Mouse (Mus musculus): Measurements from ENCODE around the gene Tnfsf10. TPM values are rescaled to one million over a fixed set of nuclear protein-coding genes. Genes with fewer than 3 reads are reported as not detected.
"Not testable (repeated sequence)": the region's sequence is repeated elsewhere in the genome, so short reads cannot be mapped to it uniquely, and the experiment has no call there.

Tnfsf10 gene
- polyA plus RNA-seq, 1 experiment from 2014 or later = 1.4 TPM

DNA sequence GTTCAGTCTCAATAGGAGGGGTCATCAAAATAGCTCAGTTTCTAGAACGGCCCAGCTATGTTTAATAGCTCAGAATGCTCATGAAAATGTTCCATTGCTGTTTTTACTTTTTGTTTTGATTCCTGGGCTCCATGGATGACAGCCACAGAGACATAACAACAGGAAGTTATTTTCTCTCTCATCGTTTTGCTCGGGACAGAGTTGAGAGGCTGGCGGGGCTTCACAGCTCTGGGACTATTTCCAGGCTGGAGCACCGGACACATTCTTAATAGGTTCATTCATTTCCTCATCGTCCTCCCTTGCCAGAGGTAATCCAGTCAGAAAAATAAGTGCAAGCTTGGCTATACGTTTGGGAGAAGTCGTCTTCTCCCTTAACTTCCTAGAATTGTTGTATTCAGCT, 27.9 kb upstream of the Tnfsf10 start:
- H3K4me3 ChIP-seq (ENCODE audit: inconsistent target) = no peak overlapping the region
- H3K27ac ChIP-seq = no peak overlapping the region
- WGBS (ENCODE audit: missing documents) = 48% methylated on average over 8 of the region's 8 CpGs
- no peaks in the 10 kb centered on the region for H3K36me3 ChIP-seq (ENCODE audit: inconsistent target)
- no peaks in the 10 kb centered on the region for H3K79me2 ChIP-seq (ENCODE audit: inconsistent target)

DNA sequence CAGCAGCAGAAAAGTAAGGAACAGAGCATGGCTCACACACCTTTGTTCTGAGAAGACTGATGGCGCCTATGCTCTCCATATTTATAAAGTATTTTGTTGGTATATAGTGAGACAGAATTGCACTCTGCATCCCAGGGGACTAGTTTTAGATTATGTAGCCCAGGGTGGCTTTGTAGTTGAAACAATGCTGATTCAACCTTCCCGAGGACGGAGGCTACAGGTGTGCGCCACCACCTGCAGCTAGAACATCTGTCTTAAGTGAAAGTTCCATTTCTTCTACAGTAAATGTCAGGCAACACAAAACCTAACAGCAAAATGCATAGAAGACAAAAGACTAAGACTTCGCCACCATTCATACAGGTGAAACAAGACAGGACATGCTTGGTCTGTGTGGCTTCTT, 26.5 kb upstream of the Tnfsf10 start:
- Histone ChIP-seq H3K4me3 (ENCODE audit: inconsistent target) (no peak overlapping the region), H3K79me2 (ENCODE audit: inconsistent target) (no peaks in the 10 kb centered on the region), H3K36me3 (ENCODE audit: inconsistent target) (no peaks in the 10 kb centered on the region), H3K27ac (no peak overlapping the region)
- WGBS (ENCODE audit: missing documents) = 92% methylated on average over 5 of the region's 5 CpGs

DNA sequence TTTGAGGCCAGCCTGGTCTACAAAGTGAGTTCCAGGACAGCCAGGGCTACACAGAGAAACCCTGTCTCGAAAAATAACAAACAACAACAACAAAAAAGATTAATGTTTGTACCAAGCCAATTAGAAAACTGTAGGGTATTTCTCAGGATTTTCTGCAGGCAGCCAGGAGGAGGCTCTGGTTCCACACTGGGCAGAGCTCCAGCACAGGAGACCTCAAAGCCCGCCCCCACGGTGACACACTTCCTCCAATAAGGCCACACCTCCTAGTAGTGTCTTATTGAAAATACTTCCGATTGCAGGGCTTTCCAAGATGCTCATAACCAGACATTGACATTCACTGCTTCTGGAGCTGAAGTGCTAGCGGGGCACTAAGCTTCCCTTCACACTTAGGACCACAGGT, 25.9 kb upstream of the Tnfsf10 start:
- H3K36me3 ChIP-seq (ENCODE audit: inconsistent target); H3K79me2 ChIP-seq (ENCODE audit: inconsistent target); H3K4me3 ChIP-seq (ENCODE audit: inconsistent target); H3K27ac ChIP-seq: not testable (repeated sequence)
- 31% methylated on average over 5 of the region's 5 CpGs for WGBS (ENCODE audit: missing documents)

DNA sequence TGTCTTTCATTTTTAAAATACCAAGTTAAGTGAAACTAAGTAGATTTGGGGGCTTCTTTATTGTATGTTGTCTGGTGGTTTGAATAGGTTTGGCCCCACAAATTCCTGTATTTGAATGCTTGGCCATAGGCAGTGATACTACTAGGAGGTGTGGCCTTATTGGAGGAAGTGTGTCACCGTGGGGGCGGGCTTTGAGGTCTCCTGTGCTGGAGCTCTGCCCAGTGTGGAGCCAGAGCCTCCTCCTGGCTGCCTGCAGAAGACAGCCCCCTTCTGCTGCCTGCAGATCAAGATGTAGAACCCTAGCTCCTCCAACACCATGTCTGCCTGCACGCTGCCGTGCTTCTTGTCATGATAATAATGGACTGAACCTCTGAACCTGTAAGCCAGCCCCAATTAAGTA, 25.4 kb upstream of the Tnfsf10 start:
- H3K27ac ChIP-seq; H3K4me3 ChIP-seq (ENCODE audit: inconsistent target); H3K79me2 ChIP-seq (ENCODE audit: inconsistent target); H3K36me3 ChIP-seq (ENCODE audit: inconsistent target): not testable (repeated sequence)
- WGBS (ENCODE audit: missing documents) = 51% methylated on average over 4 of the region's 4 CpGs

DNA sequence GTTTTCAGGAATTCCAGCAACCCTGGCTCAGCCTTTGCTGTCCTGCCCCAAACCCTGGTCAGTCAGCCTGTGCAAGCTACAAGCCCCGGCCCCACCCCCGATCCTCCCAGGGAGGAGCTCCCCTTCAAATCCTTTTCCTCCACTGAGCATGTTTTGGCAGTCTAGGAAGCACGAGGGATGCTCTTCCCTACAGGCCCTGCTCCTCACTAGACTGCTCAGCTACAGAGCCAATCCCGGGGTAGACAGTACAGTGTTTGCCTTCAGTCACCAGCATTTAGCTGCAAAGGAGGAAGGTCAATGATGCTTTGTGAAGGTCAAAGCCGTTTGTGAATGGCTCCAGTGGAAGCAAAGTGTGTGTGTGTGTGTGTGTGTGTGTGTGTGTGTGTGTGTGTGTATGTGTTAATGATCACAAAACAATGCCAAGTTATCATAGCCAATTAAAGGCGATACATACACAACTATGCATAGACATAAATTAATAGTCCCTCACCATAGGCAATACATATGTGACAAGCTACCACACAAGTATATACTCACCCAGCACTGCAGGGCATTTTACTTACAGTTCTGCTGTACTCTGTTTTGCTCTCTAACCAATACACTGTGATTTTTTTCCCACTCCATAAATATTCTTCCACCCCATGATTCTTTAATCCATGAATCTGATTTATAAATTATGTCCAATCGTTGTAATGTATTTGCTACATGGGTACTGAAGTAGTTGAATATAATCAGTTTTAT, 23.0 kb upstream of the Tnfsf10 start:
- Histone ChIP-seq H3K79me2 (ENCODE audit: inconsistent target) (no peaks in the 10 kb centered on the region), H3K27ac (no peak overlapping the region), H3K36me3 (ENCODE audit: inconsistent target) (no peaks in the 10 kb centered on the region), H3K4me3 (ENCODE audit: inconsistent target) (no peak overlapping the region)
- 83% methylated on average over 6 of the region's 7 CpGs for WGBS (ENCODE audit: missing documents)

DNA sequence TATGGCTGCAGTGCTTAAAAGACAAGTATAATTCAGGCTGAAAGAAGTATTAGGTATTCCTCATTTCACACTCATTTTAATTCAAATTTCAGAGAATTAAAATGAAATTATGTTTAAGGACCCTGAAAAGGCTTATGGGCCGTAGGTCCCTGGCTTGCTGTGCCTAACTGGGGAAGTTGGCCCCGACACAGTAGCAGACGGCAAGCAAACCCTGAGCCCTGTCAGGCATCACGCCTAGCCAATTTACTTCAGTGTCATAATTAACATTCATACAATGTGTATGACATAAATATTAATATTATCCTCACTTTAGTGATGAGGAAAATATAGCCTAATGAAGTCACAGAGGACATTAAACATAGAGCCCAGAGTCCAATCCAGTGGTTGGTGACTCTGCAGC, 16.4 kb upstream of the Tnfsf10 start:
- Histone ChIP-seq H3K36me3 (ENCODE audit: inconsistent target) (no peaks in the 10 kb centered on the region), H3K79me2 (ENCODE audit: inconsistent target) (no peaks in the 10 kb centered on the region), H3K4me3 (ENCODE audit: inconsistent target) (no peak overlapping the region), H3K27ac (no peak overlapping the region)
- WGBS (ENCODE audit: missing documents) = 96% methylated on average over 4 of the region's 4 CpGs

DNA sequence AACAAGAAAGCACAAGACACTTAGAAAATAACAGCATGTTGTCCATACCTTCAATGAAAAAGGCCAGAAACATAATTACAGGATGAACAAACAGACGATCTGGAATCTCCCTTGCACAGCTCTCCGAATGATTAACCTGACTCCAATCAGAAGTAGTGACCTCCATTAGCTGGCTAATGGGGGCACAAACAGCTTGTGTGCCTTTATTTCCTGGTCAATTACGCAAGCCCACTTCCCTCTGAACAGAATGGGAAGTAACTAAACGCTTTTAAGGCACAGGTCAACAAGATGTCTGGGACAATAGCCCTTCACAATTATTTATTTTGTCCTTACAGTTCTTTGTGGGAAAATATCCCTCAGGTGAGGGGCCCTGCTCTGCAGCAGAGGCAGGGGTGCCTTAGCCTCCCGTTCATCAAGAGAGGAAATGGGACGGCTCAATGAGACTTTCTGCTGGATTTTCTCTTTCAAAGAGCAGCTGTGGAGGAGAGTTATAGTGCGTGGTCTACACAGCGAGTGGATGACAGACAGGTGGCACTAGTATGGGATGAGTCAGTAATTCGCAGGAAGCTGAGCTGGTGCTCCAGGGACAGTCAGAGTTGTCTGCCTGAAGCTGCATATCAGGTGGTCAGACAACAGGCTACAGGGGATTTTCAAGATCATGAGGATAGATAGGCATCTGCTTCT, 14.3 kb upstream of the Tnfsf10 start:
- WGBS (ENCODE audit: missing documents) = 30% methylated on average over 9 of the region's 9 CpGs
- Histone ChIP-seq H3K79me2 (ENCODE audit: inconsistent target) (no peaks in the 10 kb centered on the region), H3K4me3 (ENCODE audit: inconsistent target) (no peak overlapping the region), H3K36me3 (ENCODE audit: inconsistent target) (no peaks in the 10 kb centered on the region), H3K27ac (no peak overlapping the region)

DNA sequence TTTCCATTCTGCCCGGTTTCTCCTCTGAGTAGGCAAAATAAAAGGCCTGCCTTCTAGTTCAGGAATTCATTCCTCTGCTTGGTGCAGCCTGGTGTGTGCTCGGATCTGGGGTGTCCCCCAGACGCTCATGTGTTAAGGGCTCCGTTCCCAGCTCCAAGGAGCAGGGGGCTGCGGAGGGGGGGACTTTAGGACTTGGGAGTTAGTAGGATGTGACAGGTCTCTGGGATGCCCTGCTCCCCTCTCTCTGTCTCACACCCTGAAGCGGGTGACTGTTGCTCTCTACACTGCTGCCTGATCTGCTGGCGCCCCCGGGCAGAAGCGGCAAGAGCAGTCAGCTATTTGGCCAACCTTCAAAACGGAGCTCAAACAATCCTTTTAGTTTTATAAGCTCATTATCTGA, 10.0 kb upstream of the Tnfsf10 start:
- no peaks in the 10 kb centered on the region for H3K79me2 ChIP-seq (ENCODE audit: inconsistent target)
- H3K27ac ChIP-seq = no peak overlapping the region
- no peak overlapping the region for H3K4me3 ChIP-seq (ENCODE audit: inconsistent target)
- WGBS (ENCODE audit: missing documents) = 94% methylated on average over 10 of the region's 10 CpGs
- H3K36me3 ChIP-seq (ENCODE audit: inconsistent target) = no peaks in the 10 kb centered on the region

DNA sequence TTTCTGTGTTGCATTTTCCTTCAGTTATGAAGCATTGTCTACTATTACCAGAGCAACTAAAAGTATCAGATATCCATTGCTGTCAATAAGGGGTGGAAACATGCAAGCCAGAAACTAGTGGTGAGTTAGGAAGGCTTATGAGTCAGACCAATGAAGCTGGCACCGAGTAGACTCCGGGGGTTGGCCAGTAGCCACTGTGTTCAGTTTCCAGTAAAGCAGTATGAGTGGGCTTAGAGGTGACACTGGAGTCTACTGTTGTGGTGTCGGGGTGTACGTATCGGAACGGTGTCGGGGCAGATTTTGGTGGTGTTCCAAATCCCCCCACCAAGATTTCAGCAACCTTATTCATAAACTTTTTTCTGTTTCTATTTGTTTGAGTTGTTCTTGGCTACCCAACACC, 5.9 kb upstream of the Tnfsf10 start:
- no peaks in the 10 kb centered on the region for H3K79me2 ChIP-seq (ENCODE audit: inconsistent target)
- no peaks in the 10 kb centered on the region for H3K36me3 ChIP-seq (ENCODE audit: inconsistent target)
- no peak overlapping the region for H3K4me3 ChIP-seq (ENCODE audit: inconsistent target)
- no peak overlapping the region for H3K27ac ChIP-seq
- 90% methylated on average over 7 of the region's 7 CpGs for WGBS (ENCODE audit: missing documents)

DNA sequence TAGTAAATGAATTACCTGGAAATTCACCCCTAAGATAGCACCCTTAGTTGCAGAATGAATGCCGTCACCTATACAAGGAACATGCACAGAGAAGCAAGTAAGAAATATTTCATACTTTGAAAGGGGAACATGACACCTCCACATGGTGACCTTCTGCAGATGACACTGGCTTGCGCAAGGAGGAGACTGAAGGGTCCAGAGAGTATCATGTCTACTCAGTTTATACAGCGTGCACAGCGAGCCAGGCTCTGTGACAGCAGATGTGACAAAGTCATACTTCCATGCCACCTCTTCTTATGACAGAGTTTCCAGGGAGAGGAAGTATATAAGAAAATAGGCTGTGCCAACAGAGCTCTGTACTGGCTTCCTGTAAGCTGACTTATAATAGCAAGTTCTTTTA, 5.4 kb upstream of the Tnfsf10 start:
- no peaks in the 10 kb centered on the region for H3K36me3 ChIP-seq (ENCODE audit: inconsistent target)
- WGBS (ENCODE audit: missing documents) = 79% methylated on average over 4 of the region's 4 CpGs
- H3K4me3 ChIP-seq (ENCODE audit: inconsistent target) = no peak overlapping the region
- no peaks in the 10 kb centered on the region for H3K79me2 ChIP-seq (ENCODE audit: inconsistent target)
- no peak overlapping the region for H3K27ac ChIP-seq

DNA sequence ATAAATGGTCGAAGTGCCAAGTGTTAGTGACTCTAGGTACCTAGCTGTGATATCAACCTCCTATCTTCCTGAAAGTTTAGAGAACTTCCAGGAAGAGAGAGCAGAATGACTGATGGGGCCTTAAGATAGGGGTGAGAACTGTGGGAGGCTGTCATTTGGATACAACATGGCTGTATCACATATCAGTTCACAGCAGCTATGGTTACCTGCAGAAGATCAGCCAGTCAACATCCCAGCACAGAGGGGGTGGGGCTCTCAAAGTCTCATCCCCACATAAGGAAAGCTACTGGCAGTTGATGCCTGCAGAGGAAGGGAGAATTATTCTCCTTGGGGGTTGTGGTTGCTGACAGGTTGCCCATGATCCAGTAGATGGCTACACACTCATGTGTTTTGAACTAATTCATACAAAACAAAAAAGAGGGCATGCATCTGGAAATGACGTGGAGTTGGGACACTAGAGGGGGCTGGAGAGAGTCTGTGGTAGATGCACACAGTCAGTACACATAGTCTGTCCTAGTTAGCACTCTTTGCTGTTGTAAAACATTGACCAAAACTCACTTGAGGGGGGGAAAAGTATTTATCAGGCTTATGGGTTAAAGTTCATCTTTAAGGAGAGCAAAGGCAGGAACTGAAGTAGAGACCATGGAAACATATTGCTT, 2.2 kb upstream of the Tnfsf10 start:
- H3K27ac ChIP-seq = no peak overlapping the region
- no peaks in the 10 kb centered on the region for H3K36me3 ChIP-seq (ENCODE audit: inconsistent target)
- WGBS (ENCODE audit: missing documents) = 60% methylated on average over 2 of the region's 2 CpGs
- no peak overlapping the region for H3K4me3 ChIP-seq (ENCODE audit: inconsistent target)
- no peaks in the 10 kb centered on the region for H3K79me2 ChIP-seq (ENCODE audit: inconsistent target)

DNA sequence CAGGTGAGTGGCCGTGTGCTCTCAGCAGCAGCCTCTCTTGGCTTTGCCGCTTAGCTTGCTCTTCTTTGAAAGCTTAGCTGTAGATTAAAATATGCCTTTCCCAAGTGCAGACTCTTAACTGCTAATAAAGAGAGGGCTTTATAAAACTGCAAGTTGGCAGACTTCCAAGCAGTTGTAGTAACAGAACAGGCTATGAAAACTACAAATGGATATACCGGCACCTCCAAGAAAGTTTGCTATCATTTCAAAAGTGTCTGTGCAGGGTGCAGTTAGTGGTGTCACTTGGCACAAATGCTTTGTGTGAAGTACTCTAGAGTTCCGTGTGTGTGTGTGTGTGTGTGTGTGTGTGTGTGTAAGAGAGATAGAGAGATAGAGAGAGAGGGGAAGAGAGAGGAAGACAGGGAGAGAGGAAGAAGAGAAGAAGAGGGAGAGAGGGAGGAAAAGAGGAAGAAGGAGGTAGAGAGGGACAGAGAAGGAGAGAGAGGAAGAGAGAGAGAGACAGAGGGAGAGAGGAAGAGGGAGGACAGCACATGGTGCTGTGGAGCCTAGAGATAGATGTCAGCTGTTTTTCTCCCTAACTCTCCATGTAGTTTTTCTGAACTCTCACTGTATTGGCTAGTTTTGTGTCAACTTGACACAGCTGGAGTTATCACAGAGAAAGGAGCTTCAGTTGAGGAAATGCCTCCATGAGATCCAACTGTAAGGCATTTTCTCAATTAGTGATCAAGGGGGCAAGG, 628 bp downstream of the Tnfsf10 start:
- H3K4me3 ChIP-seq (ENCODE audit: inconsistent target) = peak overlapping the region; percentile 39
- H3K27ac ChIP-seq = no peak overlapping the region

DNA sequence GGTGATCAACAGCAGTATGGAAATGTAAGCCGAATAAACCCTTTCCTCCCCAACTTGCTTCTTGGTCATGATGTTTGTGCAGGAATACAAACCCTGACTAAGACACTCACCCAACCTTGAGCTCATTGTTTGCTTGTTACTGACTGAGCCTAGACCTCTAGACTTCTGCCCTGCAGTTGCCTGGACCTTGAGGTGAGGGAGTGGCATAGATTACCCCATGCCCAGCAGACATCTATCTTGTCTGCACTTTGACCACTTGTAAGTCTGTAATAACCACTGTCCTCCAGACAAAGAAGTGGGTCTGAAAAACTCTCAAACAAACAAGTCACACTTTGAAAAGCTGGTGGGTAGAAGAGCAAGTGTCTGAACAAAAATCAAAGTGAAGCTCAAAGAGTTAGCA, 2.8 kb downstream of the Tnfsf10 start:
- no CpG with 5 or more reads among the region's 1 CpGs for WGBS (ENCODE audit: missing documents)
- Histone ChIP-seq H3K36me3 (ENCODE audit: inconsistent target) (no peaks in the 10 kb centered on the region; the same call in 1 of the 2 replicates), H3K4me3 (ENCODE audit: inconsistent target) (no peak overlapping the region), H3K27ac (no peak overlapping the region), H3K79me2 (ENCODE audit: inconsistent target) (no peaks in the 10 kb centered on the region)

More for the DNA sequence above, 628 bp downstream of the Tnfsf10 start:
- 5% methylated on average over 4 of the region's 4 CpGs for WGBS (ENCODE audit: missing documents)
- no peaks in the 10 kb centered on the region for H3K79me2 ChIP-seq (ENCODE audit: inconsistent target)
- no peaks in the 10 kb centered on the region for H3K36me3 ChIP-seq (ENCODE audit: inconsistent target)

DNA sequence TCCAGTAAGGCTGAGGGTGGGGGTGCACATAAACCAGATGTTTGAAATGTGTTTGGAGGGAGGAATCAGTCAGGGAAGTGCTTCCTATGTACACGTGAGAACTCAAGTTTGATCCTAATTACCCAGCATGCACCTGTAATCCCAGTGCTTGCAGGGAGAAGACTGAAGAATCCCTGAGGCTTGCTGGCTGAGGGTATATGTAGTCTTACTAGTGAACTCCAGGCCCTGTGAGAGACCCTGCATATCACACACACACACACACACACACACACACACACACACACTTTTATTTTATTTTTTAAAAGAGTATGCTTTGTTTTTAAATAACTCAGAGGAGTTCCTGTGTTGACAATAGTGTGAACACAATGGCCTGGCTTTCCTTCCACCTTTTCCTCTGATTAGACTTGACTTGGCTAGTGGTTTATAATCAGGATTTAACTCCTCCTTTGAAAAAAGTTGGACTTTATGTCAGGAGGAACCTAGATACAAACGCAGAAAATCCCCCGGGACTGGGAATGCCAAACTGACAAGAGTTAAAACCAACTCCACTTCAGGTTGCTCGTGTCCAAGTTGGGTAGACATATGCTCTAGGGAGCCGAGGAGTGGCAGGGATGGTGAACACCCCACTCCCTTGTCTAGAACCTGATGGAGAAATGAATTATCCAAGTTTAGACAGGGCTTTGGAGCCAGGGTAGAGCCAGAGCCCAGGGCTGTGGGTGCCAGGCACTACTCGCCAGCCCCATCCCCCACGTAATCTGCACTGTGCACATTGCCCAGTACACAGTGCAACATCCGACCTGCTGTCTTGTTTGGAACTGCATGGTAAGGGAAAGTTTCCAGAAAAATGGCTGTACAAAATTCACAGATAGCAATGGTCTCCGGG, 4.0 kb downstream of the Tnfsf10 start:
- no peak overlapping the region for H3K27ac ChIP-seq
- WGBS (ENCODE audit: missing documents) = 86% methylated on average over 9 of the region's 9 CpGs
- no peaks in the 10 kb centered on the region for H3K79me2 ChIP-seq (ENCODE audit: inconsistent target)
- peaks cover under 1% of the 10 kb centered on the region; the same call in 1 of the 2 replicates for H3K36me3 ChIP-seq (ENCODE audit: inconsistent target)
- no peak overlapping the region for H3K4me3 ChIP-seq (ENCODE audit: inconsistent target)
